ENCODE assay signal across 22 mouse cellular contexts in the genomic region with DNA sequence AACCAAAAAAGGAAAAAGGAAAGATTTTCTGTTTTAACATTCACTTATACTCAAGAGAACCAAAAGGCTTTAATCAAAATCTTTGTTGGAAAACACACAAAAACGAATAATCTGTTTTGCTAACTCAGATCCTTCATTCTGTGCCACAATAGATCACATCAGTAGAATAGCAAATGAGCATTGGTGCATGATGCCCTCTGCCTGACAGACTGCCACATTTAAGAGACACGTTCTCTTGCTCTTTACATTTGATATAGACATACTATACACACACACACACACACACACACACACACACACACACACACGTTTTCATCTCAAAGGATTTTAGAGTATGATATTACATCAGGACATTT.
"Had no signal": no experiment of that assay in that cellular context is flagged by ENCODE, and none has a peak within 500 bp of the region (broad histone marks: within the 10 kb centered on the region; RNA-seq: fewer than 3 reads in every experiment).

No protein-coding gene starts in this region.

- H3K27me3 ChIP-seq: limb, embryonic 12.5 days; limb, embryonic 15.5 days; megakaryocyte, embryonic 14.5 days; neural tube, embryonic 13.5 days; stomach, embryonic 15.5 days had no signal

- H3K36me3 ChIP-seq: limb, embryonic 12.5 days; limb, embryonic 15.5 days; midbrain, embryonic 10.5 days; neural tube, embryonic 13.5 days; stomach, embryonic 15.5 days had no signal

- H3K9me3 ChIP-seq: limb, embryonic 12.5 days; limb, embryonic 15.5 days; megakaryocyte, embryonic 14.5 days; midbrain, embryonic 10.5 days; neural tube, embryonic 13.5 days; stomach, embryonic 15.5 days had no signal

- ATAC-seq: intestine, postnatal 0 days; liver, postnatal 0 days had no signal

- H3K27ac ChIP-seq: kidney, postnatal 0 days; limb, embryonic 12.5 days; limb, embryonic 15.5 days; liver, embryonic 14.5 days; midbrain, embryonic 10.5 days; neural tube, embryonic 13.5 days; stomach, embryonic 15.5 days had no signal

- DNase-seq: kidney, adult 2 months; kidney, postnatal 25 days; left cerebral cortex, postnatal 4 days; liver, postnatal 0 days; lung, embryonic 14.5 days; lung, postnatal 10 days; lung, postnatal 36 days; right cerebral cortex, adult 18-20 months; right cerebral cortex, postnatal 14 days; right cerebral cortex, postnatal 4 days; thymus, postnatal 25 days had no signal

- H3K9ac ChIP-seq: limb, embryonic 12.5 days; limb, embryonic 15.5 days; liver, embryonic 14.5 days; liver, postnatal 0 days; lung, embryonic 14.5 days; neural tube, embryonic 13.5 days; stomach, embryonic 15.5 days had no signal

- H3K4me1 ChIP-seq: limb, embryonic 12.5 days; limb, embryonic 15.5 days; megakaryocyte, embryonic 14.5 days; neural tube, embryonic 13.5 days; stomach, embryonic 15.5 days had no signal

- H3K4me2 ChIP-seq: limb, embryonic 12.5 days; limb, embryonic 15.5 days; liver, embryonic 11.5 days; lung, embryonic 14.5 days; neural tube, embryonic 13.5 days; stomach, embryonic 15.5 days had no signal

- H3K4me3 ChIP-seq: limb, embryonic 12.5 days; limb, embryonic 15.5 days; megakaryocyte, embryonic 14.5 days; midbrain, embryonic 10.5 days; myocyte; neural tube, embryonic 13.5 days; stomach, embryonic 15.5 days had no signal
